Mouse (Mus musculus): ENCODE results near the gene Rassf3. TPM values are rescaled to one million over a fixed set of nuclear protein-coding genes. Genes with fewer than 3 reads are reported as not detected.

Gene Rassf3
- total RNA-seq (2018; cell fraction: chromatin; rRNA removed), result 100 to 1,000 TPM in 1 of 26 experiments, 10 to 100 TPM in 19, 1 to 10 TPM in 6; 4.9 to 154 (median 18.5) TPM
- 10 to 100 TPM; 19.5 to 87.4 (median 38.1) TPM for total RNA-seq (2018; cell fraction: cytosol; rRNA removed)
- total RNA-seq (2018; cell fraction: nucleus; rRNA removed), result 100 to 1,000 TPM in 2 of 26 experiments, 10 to 100 TPM in 24; 14.4 to 130 (median 28.3) TPM
- polyA plus RNA-seq (2018), result 38.9 to 52.7 TPM (median 40.3 TPM) in 3 replicates

DNA sequence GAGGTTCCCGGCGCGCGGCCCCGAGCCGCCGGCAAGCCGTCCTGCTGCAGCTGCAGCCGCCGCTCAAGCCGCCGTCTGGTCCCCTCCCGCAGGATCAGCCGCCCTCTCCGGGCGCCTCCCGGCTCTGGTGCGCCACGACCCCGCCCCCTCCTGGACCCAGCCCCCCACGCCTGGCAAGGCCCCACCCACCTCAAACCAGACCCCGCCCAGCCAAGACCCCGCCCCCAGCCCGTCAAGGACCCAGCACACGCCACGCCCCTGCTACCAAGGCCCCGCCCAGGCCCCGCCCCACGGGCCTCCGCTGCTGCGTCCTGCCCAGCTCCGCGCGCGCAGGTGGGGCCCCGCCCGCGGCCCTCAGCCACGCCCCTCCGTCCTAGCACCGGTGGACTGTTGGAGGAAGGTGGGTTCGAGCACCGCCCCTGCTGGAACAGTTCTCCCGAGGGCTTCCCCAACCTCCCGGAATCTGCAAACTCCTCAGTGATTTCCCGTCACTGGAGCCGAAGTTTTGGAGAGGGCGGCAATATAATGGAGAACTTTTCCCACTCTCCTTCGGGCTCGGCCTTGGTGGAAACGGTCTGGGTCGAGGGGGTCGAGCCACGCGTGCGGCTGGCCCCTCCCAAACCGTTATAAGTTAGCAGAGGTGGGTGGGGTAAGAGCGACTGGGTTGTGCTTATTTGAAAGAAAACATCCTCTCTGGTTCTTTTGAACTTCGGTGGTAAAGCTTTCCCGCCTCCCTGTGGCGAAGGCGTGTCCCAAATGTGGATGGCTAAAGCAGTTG, at the start of gene Rassf3:
Rassf3 (minus strand) TSS at position 158 of the 778 bp plus-strand sequence.
- H3K36me3 ChIP-seq (ENCODE audit: inconsistent target), result no peaks in the 10 kb centered on the region
- H3K27ac ChIP-seq, result peak within 1 kb of the TSS; percentile 79
- peak within 1 kb of the TSS; percentile 86 for H3K4me3 ChIP-seq (ENCODE audit: inconsistent target)
- peaks cover 45% of the 10 kb centered on the region for H3K79me2 ChIP-seq (ENCODE audit: inconsistent target)
- 3% methylated on average over 42 of the region's 62 CpGs for WGBS (ENCODE audit: missing documents)

DNA sequence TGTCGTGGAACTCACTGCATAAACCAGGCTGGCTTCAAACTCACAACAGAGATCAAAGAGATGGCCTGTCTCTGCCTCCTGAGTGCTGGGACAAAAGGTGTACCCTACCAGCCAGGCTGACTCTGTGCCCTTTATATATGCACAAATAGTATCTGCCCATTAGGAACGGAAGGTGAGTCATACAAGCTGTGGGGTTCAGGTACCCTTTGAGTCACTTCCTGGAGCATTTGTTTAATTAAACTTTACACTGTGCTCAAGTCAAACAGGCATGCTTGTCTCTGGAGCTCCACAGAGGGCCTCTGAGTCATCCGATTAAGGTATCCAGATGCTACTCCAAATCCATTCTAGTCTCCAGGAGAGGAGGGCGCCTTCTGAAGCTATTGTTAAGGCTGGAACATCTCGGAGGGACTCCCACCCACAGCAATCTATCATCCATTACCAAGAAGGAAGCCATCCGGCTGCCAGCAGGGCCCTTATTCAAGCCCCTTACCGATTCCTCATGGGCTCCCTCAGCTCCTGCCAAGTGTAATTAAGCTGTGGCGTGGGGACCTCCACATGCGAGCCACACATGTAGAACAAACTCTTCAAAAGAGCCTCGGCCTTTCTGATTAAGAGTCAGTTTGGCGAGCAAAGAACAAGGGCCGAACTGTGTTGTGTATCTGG, 44.9 kb upstream of the Rassf3 start:
- Histone ChIP-seq H3K36me3 (ENCODE audit: inconsistent target) (no peaks in the 10 kb centered on the region), H3K4me3 (ENCODE audit: inconsistent target) (no peak overlapping the region), H3K27ac (no peak overlapping the region), H3K79me2 (ENCODE audit: inconsistent target) (no peaks in the 10 kb centered on the region)
- 82% methylated on average over 12 of the region's 12 CpGs for WGBS (ENCODE audit: missing documents)

DNA sequence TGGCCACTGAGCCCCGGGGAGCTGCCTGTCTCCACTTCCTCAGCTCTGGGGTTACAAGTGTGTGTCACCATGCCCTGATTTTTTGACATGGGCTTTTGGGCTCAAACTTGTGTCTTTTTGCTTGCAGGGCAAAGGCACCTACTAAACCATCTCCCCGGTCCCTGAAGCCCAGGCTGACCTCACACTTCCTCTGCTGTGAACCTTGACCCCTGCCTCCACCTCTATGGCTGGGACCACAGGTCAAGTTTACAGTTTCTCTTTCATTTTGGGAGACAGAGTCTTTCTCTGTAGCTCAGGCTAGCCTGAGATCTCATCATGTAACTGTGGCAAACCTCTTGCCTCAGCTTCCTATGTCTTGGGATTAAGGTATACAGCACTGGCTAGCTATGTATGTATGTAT, 43.6 kb upstream of the Rassf3 start:
- Histone ChIP-seq H3K27ac (no peak overlapping the region), H3K79me2 (ENCODE audit: inconsistent target) (no peaks in the 10 kb centered on the region), H3K4me3 (ENCODE audit: inconsistent target) (no peak overlapping the region), H3K36me3 (ENCODE audit: inconsistent target) (no peaks in the 10 kb centered on the region)
- WGBS (ENCODE audit: missing documents), result 20% methylated on average over 2 of the region's 2 CpGs

DNA sequence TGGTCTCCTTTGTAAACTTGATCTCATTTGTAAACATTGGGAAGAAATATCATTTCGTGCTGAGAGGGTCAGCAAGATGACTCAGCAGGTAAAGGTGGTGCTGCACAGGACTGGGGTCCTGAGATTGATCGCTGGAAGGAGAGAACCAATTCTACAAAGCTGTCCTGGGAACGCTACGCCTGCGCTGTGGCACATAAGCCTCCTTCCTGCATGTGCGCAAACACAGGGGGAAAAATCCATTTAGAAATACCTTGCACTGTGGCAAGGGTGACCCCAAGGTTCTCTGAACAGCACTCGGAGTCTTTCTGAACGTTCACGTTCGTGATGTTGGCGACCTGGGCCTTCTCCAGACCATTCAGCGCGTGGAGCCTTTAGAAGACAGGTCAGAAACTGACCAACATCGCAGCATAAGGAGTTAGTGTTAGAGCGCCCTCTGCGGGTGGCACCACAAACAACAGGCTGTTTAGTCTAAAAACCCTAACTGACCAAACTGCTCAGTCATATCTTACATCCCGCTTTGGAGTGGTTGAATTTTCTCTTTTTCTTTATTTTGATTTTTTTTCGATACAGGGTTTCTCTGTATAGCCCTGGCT, 40.0 kb upstream of the Rassf3 start:
- WGBS (ENCODE audit: missing documents), result 28% methylated on average over 18 of the region's 18 CpGs
- Histone ChIP-seq H3K36me3 (ENCODE audit: inconsistent target) (no peaks in the 10 kb centered on the region), H3K27ac (no peak overlapping the region), H3K79me2 (ENCODE audit: inconsistent target) (no peaks in the 10 kb centered on the region), H3K4me3 (ENCODE audit: inconsistent target) (no peak overlapping the region)

DNA sequence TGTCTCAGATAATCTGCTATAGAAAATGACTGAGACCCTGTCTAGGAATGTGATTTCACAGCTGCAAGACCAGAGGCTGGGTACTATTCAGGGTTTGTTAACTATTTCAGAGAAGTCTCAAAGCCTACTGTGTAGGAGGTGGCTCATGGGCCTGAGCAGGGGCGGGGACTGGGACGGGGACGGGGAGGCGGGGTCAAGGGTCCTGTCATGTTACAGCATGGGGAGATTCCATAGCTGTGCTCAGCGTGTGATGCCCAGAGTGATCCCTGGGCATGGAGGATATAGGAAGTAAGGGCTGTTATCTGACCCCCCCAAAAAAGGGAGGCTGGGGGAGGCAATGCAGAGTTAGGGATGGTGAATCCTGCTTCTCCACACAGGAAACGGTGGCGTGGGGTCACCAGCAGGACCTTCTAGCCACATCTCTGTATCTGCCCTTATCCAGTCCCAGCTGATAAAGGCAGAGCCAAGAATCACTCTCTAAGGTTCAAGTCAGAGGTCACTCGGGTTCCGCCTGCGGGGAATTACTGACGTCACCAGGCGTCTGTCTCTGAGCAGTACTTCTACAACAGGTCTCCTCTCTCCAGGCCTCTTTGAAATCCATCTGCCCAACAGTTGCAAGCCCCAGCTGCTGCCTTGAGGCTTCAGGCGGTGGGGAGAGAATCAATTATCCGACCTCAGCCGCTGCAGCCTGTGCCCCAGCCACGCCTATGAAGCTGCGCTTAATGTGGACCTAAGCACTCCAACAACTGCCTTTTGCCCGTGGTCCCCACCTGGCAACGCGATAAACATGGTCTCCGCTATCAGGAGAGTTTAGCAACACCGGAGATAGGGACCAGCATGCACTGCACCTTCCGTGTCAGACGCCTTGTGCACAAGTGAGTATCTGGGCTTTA, 33.9 kb upstream of the Rassf3 start:
- WGBS (ENCODE audit: missing documents), result 85% methylated on average over 24 of the region's 24 CpGs
- Histone ChIP-seq H3K27ac (no peak overlapping the region), H3K79me2 (ENCODE audit: inconsistent target) (no peaks in the 10 kb centered on the region), H3K36me3 (ENCODE audit: inconsistent target) (no peaks in the 10 kb centered on the region), H3K4me3 (ENCODE audit: inconsistent target) (no peak overlapping the region)

DNA sequence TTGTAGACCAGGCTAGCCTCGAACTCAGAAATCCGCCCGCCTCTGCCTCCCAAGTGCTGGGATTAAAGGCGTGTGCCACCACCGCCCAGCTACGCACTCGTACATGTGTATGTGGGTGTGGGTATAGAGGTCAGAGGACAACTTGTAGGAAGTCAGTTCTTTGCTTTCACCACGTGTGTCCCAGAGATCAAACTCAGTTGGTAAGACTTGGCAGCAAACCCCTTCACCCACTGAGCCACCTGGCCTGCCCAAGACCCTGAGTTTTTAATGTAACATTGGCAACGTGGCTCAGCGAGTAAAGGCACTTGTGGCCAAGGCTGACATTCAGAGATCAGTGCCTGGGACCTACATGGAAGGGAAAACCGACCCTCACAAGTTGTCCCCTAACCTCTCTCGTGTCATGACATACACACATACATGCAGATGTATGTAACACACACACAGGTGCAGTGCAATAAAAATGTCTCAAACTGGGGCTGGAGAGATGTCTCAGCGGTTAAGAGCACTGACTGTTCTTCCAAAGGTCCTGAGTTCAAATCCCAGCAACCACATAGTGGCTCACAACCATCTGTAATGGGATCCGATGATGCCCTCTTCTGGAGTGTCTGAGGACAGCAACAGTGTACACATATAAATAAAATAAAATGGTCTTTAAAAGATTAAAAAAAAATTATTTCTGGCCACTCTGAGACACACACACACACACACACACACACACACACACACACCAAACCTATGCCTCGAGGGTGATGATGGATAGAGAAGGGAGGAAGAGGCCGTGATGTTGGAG, 31.8 kb upstream of the Rassf3 start:
- Histone ChIP-seq H3K79me2 (ENCODE audit: inconsistent target) (no peaks in the 10 kb centered on the region), H3K4me3 (ENCODE audit: inconsistent target) (no peak overlapping the region), H3K36me3 (ENCODE audit: inconsistent target) (no peaks in the 10 kb centered on the region), H3K27ac (no peak overlapping the region)
- WGBS (ENCODE audit: missing documents), result 73% methylated on average over 10 of the region's 16 CpGs

DNA sequence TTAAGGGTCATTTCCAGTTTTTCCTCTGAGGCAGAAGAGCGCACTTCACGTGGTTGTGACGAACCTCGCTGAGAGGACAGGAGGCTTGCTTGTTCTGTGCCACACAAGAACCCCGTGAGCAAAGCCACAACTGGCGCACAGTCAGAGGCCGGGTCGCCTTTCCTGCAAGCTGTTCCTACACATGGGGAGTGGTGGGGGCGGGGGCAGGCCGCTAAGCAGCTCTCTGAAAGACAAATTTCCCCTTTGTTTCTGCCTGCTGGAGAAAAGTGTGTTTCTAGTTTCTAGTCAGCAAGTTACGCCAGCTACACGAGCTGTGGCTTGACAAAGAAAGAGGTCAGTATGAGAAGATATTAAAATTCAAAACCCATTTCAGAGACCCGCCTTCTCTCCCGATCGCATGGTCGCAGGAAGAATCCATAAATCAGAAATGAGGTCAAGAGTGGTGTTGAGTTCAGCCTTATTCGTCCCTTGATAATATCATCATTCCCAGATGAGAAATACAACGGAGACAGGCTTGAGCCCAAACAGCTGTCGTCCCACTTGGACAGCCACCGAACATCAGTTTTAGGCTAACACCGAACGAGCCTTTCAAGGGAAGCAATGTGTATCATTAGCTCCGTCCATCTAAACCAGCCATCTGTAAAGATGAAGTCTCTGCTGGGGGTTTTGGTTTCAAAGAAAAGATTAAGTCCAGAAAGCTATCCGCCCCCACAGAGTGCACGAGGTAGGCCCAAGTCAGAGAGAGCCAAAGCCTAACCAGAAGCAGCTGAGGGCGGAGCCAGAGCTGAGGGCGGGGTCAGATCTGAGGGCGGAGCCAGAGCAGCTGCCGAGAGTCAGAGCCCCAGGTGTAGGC, 30.8 kb upstream of the Rassf3 start:
- Histone ChIP-seq H3K36me3 (ENCODE audit: inconsistent target) (no peaks in the 10 kb centered on the region), H3K4me3 (ENCODE audit: inconsistent target) (no peak overlapping the region), H3K79me2 (ENCODE audit: inconsistent target) (no peaks in the 10 kb centered on the region), H3K27ac (peak overlapping the region; percentile 79)
- WGBS (ENCODE audit: missing documents), result 26% methylated on average over 29 of the region's 29 CpGs

DNA sequence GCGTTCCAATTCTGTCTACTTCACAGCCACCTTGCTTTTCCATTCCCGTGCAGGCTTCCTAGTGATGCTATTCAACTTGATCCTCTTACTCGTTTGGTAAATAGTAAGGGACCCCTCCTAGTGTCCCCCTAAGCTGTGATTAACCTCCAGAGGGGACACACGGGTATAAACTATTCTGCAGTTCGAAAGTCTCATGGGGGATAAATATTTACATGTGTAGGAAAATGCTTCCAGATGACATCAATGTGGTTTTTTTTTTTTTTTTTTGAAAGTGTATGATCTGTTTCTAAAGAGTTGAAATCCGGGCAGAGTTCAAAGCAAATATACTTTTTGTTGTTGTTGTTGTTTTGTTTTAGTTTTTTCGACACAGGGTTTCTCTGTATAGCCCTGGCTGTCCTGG, 29.8 kb upstream of the Rassf3 start:
- 93% methylated on average over 6 of the region's 7 CpGs for WGBS (ENCODE audit: missing documents)
- Histone ChIP-seq H3K79me2 (ENCODE audit: inconsistent target) (no peaks in the 10 kb centered on the region), H3K27ac (peak overlapping the region; percentile 79), H3K36me3 (ENCODE audit: inconsistent target) (no peaks in the 10 kb centered on the region), H3K4me3 (ENCODE audit: inconsistent target) (no peak overlapping the region)

DNA sequence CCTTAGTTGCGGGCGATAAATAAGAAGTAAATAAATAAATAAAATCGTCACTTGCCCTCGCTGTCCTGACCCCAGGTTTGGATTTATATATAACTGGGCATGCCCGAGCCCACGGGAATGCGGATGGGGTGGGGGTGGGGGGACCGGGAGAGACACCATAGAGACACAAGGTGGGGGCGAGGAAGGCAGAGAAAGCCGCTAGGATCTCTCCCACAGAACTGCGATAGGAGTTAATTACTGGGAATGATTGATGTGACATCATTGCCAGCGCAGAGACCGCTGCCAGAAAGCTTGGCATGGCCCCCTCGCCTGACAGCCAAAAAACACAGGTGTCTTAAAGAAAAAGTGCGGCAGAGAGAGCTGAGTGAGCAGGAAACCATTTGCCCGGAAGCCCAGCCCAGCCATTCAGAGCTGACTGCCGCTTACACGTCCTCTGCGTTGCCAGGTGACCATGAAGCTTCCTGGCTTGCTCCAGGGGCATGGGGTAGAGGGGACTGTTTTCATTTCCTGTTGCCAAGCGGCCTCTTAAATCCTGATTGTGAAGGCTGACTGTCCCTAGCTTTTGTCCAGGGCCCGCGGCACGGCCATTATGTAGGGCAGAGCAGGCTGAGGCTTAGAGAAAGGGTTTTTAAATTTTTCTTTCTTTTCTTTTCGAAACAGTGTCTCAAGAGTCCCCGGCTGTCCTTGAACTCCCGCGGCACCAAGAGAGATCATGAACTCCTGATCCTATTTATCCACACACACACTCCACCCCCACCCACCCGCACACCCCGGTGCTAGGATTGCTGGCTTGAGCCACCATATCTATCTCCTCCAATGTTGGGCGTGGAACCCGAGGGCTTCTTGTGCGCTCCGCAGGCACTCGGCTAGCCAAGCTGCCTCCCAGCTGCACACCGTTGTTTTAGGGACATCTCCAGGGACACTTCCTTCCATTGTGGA, 29.1 kb upstream of the Rassf3 start:
- H3K27ac ChIP-seq, result peak overlapping the region; percentile 79
- H3K36me3 ChIP-seq (ENCODE audit: inconsistent target), result no peaks in the 10 kb centered on the region
- 34% methylated on average over 31 of the region's 35 CpGs for WGBS (ENCODE audit: missing documents)
- H3K4me3 ChIP-seq (ENCODE audit: inconsistent target), result peak overlapping the region; percentile 12; the same call in 1 of the 2 replicates
- no peaks in the 10 kb centered on the region for H3K79me2 ChIP-seq (ENCODE audit: inconsistent target)

DNA sequence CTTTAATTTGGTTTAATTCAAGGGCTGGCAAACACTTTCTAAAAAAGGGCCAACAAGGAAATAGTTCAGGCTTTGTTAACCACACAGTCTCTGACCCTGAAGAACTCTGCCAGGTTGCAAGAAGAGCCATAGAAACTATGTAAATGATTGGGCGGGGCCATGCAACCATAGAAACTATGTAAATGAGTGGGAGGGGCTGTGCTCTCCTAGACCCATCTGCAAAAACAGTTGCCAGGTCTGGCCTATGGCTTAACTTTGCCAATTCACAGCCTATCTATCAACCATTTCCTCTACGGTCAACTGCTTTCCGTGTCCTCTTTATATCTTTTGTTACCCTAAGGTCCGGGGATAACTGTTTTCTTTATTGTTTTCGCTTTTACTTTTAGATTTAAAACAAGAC, 25.0 kb upstream of the Rassf3 start:
- Histone ChIP-seq H3K4me3 (ENCODE audit: inconsistent target) (no peak overlapping the region), H3K27ac (peak overlapping the region; percentile 7; the same call in 1 of the 2 replicates), H3K79me2 (ENCODE audit: inconsistent target) (no peaks in the 10 kb centered on the region), H3K36me3 (ENCODE audit: inconsistent target) (no peaks in the 10 kb centered on the region)
- WGBS (ENCODE audit: missing documents), result 32% methylated on average over 5 of the region's 5 CpGs

DNA sequence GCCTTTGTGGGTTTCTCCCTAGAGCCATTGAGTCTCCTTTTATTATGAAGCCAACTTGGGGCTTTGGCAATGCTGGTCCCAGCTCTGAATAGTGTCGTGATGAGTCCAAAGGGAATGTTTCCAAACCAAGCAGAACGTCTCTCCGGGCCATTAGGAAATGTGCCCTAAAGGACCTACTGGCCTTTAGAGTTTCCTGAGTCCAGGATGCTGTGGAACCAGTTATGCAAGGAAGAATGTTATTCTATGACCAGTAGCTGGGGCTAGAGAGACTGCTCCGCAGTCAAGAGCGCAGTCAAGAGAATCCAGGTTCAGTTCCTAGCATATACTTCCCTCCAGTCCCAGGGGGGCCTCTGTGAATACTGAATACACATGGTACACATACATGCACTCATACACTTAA, 23.9 kb upstream of the Rassf3 start:
- WGBS (ENCODE audit: missing documents), result 84% methylated on average over 5 of the region's 5 CpGs
- no peak overlapping the region for H3K4me3 ChIP-seq (ENCODE audit: inconsistent target)
- H3K27ac ChIP-seq, result no peak overlapping the region
- H3K36me3 ChIP-seq (ENCODE audit: inconsistent target), result no peaks in the 10 kb centered on the region
- no peaks in the 10 kb centered on the region for H3K79me2 ChIP-seq (ENCODE audit: inconsistent target)

DNA sequence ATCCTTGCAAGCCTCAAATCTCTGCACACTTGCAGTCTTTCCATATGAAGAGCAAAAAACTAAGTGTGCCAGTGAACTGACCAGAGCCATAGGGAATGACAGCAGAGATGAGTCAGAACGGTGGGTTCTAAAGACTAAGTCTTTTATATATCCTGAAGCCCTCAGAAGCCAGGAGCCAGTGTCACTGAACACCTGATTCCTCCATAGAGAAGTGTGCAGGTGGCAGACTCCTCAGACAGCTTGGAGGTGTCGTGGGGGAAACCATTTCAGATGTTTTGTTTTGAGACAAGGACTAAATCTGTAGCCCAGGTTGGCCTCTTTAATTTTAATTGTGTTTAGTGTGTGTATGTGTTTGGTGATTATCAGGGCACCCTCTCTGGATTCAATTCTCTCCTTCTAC, 22.9 kb upstream of the Rassf3 start:
- Histone ChIP-seq H3K79me2 (ENCODE audit: inconsistent target) (no peaks in the 10 kb centered on the region), H3K4me3 (ENCODE audit: inconsistent target) (no peak overlapping the region), H3K36me3 (ENCODE audit: inconsistent target) (no peaks in the 10 kb centered on the region), H3K27ac (peak overlapping the region; percentile 47)
- WGBS (ENCODE audit: missing documents), result 52% methylated on average over 2 of the region's 2 CpGs
